Mouse (Mus musculus): ENCODE measurements around the gene Elk3. TPM values are rescaled to one million over a fixed set of nuclear protein-coding genes. Genes with fewer than 3 reads are reported as not detected.
"Not testable (repeated sequence)": the region's sequence is repeated elsewhere in the genome, so short reads cannot be mapped to it uniquely, and the experiment has no call there.

Gene Elk3
- 10 to 100 TPM; 26.0 to 26.3 TPM for polyA plus RNA-seq (2017; shearing (Covaris generic))

DNA sequence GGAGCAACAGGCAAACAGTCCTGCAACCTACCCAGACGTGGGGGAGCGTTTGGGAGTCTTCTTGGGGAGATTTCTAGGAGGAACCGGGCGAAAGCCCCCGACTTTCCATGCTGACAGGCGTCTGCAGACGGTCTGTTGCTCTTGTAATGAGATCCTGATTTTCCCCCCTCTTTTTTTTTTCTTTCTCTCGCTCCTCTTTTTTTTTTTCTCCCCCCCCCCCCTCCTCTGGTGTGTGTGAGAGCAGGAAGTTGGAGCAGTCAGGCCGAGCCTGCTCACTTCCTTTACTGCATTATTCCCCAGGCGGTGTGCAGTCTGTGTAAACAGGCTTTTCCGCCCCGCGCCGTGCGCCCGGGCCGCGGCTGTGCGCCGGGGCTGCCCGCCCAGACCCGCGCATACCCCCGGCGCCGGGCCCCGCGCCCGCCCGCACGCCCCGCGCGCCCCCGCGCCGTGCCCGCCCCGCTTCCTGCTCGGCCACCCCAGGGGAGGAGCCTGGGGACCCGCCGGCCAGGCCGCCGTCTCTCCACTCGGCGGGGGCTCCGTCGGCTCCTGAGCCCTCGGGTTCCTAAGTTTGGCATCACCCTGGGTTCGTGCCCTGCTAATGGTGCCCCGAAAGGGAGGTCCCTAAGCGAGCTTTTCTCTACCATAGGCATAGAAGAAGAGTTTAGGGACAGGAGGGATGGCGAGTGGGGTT, at the start of gene Elk3:
Gene Elk3 (minus strand): TSS at position 415 of the 691 bp plus-strand sequence.
- peak; percentile 56 for ATAC-seq

DNA sequence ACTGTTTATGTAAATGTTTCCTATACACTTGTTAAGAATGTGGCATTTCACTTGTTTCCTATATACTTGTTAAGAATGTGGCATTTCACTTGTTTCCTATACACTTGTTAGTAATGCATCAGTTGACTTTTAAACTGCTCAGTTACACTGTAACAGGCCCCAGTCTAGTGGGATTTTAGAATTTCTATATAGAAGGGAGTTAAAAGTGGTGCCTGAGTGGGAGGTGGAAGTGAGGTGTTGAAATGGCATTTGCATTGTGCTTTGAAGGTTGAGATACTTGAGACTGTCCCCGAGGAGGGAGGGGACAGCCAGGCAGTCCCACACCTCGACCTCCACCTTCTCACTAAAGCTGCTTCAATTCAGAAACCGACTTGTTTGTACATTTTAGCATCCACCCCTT, 49.7 kb upstream of the Elk3 start:
- ATAC-seq, result peak; percentile 5

DNA sequence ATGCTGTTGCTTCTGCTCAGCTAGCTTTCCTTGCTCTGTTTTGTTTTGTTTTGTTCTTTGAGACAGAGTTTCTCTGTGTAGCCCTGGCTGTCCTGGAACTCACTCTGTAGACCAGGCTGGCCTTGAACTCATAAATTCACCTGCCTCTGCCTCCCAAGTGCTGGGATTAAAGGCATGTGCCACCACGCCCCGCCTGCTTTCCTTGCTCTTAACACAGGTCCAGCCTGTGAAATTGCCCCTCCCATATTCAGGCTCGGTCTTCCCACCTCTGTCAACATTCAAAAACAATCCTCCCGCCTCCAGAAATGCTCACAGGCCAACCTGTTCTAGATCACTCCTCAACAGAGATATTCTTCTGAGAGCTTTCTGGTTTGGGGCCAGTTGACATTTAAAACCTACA, 49.3 kb upstream of the Elk3 start:
- ATAC-seq, result not testable (repeated sequence)

DNA sequence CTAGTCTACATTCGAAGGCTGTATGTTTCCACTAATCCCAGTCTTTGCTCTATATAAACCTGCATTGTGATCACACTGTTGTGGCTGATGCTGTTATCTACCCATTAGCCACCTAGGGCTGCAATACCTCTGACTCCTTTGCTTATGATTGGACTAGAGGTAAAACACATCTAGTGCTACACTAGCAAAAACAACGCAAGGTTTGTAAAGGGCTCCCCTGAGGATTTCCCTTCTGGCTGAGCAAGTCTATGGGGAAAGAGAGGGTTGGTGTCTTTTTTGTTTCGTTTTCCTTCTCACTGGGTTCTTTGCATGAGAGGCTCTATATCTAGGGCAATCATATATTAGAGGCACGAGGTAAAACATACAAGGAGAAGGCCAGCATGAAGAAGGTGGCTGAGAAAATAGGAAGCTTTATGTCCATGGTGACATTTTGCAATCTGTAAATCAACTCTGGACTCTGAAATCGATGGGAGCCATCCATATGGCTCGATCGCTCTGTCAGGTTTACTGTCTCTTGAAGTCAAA, 48.5 kb upstream of the Elk3 start:
- peak; percentile 27 for ATAC-seq

DNA sequence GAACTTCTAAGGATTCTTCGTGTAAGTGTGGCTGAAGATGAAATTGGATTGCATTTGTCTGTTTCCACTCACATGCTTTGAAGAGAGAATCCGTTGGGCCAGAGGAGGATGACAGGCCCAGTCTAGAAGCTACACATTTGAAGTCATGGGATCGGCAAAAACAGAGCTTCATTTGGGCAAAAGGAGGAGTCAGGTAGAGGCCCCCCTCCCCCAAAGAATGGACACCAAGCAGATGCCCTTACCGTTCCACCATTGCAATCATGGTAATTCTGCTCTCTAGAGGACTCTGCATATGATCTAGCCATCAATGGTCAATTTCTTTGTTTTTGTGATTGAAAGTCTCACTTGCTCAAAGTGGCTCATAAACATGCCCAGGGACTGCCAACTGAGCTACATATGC, 47.9 kb upstream of the Elk3 start:
- ATAC-seq, result no peak

DNA sequence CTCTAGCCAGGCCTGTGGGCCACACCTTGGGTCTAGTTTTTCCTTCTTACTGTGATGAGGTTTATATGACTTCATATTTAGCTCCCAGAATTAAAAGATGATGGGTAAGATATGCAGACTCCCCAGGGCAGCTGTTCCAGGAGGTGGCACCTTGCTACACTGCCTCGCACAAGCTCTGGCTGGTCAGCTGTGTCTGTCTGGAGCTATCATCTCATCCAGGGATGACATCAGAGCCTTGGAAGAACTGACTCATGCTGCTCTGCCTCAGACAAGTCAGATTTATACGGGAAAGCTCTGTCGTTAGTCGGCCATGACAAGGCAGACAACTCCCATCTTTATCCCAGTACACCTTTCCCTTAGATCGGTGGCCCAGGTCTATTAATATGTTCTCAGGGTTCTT, 46.2 kb upstream of the Elk3 start:
- ATAC-seq, result no peak

DNA sequence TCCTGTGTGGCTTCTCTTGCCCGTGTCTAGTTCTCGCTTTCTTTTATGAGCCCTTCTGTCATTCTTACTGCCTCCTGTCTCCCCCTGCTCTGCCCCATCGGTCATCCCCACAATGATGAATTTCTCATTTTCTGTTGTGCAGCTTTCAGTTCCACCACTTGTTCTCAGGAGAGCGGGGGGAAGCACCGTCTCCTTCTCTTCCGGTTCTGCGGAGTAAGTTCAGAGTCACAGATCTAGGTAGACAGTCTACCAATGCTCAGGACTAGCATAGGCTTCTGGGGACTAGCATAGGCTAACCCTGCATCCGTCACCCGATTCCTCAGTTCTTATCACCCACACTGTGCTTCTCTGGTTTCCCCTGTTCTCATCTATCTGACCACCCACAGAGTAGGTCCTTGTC, 45.2 kb upstream of the Elk3 start:
- ATAC-seq, result peak; percentile 88

DNA sequence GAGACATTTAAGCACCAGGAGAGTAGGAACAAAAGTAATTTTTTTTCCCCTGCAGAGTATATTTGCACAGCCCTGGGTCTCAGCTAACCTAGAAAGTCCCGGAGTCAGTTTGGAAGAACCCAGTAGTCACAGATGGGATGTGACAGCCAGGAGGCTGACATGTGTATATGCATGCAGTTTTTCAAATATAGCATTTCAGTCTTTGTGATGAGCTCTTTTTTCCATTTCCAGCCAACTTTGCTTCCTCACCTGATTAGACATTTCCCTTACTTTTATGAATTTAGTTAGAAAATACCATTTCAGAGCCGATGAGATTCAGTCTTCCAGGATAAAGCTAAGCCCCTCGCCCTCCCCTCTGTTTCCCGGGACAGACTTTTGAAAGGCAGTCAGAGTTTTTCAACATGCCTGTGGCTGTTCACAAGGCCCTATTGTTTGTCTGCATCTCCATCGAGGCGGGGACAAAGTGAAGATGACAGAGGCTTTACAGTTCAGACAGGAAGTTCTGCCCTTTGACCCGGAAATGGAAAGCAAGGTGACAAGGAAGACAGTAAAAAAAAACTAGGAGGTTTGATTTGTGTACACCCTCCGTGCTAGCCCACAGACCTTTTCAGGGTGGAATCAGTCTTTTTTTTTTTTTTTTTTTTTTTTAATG, 44.5 kb upstream of the Elk3 start:
- ATAC-seq, result no peak

DNA sequence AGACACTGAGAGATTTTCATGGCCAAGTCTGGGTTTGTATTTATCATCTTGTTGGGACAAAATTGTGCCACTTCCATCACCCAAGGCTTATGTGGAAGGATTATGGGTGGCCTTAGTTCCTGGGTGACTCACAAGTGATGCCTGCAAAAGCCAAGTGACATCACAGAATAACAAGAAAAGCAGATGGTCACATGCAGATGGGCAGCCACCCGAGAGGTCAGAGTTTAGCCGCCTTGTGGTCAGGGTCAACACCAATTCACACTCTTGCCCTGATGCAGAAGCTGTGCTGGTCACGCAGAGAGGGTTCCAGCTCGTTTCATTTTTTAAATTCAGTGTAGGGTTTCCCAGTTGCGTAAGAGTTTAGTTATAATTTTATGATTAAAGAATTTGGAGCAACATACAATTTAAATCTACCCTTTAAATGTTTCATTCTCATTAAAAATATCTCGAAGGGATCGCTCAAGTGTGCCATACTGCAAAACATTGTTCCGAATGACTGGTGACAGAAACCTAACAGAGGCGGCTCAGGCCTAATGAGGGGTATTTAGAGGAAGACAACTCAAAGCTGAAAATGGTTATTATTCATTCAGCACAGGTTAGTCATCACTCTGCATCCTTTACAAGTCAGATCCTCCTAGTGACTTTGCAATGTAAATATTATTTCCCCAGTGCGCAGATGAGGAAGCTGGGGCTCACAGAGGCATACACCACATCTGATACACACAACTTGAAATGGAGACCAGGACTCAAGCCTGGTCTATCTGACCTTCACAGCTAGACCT, 42.8 kb upstream of the Elk3 start:
- ATAC-seq, result peak; percentile 5

DNA sequence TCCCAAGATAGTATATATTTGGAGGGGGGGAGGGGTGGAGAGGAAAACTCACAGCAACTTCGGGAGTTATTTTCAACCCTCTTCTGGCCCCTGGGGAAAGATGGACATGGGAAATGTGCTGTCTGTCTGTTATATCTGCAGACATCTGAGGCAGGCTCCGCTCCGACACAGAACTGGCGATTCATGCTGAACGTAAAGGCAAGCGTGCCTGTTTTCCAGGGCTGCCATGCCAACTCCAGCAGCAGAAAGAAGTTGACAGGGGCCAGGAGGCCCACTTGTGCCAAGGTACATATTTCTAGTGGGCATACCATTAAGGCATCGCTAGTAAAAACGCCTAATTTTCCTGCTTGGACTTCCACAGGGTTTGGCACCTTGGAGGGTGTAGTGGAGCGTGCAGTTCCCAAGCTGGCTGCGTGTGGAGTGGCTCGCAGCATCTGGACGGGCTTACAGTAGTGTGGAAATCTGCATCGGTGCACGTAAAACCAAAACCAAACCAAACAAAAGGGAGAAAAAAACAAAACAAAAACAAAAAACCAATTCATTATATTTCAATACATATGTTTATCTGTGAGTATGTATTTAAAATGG, 37.1 kb upstream of the Elk3 start:
- ATAC-seq, result no peak

DNA sequence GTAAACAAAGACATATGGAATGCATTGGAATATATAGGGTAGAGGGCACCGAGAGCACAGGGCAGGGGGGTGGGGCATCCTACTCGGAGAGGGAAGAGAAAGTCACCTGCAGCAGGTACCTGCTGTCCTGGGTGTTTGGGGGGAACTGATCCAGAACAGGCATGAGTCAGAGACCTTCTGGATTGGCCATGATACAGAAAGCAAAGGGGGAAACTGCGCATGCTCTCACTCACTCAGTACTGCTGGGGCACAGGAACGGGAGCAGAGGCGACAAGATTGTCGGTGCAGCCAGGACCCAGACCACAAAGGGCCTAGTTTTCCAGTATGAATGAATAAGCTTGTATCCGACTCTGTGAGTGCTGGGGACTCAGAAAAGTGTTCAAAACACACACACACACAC, 36.5 kb upstream of the Elk3 start:
- no peak for ATAC-seq

DNA sequence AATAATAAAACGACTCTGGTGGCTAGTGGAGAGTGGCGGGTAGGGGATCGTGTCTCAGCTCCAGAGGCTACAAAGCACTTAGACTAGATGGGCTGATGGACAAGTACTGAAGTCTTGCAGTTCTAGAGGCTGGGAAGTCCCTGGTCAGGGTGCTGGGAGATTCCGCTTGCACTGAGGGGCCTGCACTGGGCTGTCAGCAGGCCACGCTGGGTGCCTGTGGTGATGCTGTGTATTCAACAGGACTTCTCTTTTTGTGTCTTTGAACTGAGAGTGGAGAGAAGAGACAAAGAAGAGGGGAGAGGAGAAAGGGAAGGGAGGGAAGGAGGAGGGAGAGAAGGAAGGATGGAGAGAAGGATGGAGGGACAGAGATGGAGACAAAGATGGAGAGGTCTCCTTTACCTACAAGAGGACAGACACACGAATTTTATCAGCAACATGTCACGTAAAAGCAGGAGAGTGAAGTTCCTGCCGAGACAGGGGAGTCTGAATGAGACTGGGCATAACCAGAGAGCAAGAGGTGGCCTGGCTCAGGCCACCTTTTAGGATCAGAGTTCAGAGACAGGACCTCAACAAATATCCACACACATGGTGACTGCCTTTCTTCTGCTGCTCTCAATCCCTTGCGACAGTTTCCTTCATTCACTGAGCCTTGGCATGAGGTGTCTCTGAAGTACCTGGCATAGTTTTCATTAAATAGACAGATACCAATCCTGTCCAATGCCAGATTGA, 35.4 kb upstream of the Elk3 start:
- ATAC-seq, result no peak

DNA sequence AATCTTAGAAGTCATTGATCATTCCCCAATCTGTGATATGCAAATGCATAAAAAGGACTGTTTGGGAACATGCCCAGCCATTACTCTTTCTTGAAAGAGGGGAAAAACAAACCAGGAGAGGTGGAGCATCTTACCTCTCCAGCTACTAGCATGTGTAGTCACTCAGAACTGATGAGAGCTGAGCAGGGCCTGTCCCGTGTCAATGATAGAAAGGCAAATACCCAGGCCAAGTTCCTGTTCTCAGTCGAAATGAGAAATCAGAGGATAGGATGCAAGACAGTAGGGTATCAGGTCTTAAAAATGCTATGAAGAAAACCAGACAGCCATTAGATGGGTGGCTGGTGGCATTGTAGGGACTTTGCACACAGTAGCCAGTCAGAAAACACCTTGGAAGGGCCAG, 34.6 kb upstream of the Elk3 start:
- ATAC-seq, result peak; percentile 44

DNA sequence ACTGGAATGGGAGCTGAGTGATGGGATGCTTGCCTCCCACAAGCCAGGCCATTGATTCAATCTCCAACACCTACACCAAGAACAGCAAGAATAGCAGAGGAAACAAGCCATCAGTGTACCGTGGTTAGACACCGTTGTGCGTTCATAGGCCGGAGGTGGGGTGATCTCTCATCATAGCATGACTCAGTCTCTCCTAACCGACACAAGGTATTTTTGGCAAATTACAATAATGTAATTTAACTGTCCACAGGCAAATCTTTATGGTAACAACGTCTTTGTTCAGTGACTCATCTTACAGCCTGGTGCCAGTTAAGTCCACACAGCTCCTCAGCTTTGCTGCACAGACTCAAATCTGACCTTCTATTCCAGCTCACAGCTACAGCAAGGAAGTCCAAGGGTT, 32.5 kb upstream of the Elk3 start:
- peak; percentile 67 for ATAC-seq

DNA sequence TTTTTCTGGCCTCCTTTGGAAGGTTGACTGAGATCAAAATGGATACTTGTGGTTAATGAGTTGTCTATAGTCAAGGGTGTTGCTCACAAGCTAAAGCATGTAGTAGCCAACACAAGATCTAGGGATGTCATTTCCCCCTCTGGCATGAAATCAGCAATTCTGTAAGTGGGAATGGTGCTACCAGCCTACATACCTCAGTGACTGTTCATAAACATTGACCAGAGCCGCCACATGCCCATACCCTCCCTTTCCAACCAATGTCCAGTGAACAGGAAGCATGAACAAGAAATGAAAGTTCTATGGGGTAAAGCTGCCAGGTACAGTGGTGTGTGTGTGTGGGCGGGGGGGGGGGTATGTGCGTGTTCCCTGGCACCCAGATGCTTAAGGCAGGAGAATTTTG, 32.1 kb upstream of the Elk3 start:
- ATAC-seq, result no peak

DNA sequence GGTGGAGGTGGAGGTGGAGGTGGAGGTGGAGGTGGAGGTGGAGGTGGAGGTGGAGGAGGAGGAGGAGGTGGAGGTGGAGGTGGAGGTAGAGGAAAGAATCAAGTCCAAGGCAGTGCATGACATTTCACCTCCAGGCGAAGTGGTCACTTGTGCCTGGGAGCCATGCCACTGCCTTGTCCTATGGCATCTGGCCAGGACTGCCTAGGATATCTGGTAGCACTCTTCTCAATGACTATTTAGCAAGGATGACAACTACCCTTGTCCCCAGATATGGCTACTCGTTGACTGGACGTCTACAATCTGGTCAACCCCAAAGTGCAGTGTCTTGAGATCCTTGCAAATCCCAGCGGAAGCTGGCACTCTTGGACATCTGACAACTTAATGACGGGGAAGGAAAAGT, 27.6 kb upstream of the Elk3 start:
- ATAC-seq, result no peak

DNA sequence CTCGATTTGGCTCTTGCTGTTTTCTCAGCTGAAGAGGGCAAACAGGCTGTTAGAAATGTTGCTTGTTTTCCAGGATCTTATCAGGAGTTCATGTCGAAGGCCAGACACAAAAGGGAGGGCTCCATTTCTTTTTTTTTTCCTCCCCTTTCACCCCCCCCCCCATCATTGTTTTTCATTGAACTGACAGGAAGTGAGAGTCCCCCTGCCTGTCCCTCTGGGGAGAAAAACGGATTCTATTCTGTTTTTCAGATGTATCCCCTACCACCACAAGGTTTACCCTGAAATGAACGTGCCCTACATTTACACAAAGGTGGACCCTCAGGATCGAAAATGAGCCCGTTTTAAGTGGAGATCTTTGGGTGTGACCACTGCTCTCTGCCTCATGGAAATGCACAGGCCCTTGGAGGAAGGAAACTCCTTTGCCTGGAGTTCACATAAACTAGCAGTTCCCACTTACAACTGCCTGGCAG, 25.6 kb upstream of the Elk3 start:
- peak; percentile 46 for ATAC-seq

DNA sequence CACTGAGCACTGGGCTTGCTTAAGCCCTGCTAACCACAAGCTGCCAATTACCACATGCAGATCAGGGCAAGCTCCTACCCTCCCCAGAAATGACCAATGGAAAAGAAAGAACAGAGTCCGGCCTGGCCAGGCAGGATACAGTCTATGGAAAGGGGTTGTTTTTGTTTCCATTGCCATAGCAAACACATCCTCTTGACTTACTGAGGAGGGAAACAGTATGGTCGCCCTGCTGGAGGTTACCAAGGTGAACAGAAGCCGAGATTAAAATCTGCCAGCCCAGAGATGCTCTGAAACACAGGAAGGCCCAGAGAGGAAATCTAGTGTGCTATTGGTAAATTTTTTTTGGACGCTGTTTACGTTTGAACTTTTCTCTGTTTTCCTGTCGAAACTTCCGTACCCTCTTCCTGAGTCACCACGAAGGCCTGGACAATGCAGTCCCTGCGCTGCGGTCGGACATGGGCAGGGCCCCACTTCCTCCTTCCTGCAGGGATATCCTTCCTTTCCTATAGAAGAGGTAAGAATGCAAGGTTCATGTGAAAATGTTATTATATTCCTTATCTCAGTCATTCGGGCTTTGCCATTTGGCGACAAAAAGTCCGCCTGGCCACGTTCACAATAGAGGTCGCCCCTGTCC, 25.0 kb upstream of the Elk3 start:
- peak; percentile 92 for ATAC-seq

DNA sequence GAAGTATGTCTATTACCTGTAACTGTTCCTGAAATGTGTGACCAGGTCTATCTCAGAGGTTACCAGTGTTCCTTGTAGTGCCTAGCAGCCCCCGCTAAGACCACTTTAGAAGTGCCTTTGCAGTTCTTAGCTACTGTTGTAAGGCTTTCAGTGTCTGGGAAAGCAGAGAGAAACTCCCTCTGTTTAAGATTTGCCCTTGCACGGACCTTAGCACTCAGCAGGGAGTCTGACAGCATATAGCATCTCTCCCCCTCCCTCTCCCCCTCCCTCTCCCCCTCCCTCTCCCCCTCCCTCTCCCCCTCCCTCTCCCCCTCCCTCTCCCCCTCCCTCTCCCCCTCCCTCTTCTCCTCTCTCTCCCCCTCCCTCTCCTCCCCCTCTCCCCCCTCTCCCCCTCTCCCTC, 24.1 kb upstream of the Elk3 start:
- ATAC-seq, result no peak

DNA sequence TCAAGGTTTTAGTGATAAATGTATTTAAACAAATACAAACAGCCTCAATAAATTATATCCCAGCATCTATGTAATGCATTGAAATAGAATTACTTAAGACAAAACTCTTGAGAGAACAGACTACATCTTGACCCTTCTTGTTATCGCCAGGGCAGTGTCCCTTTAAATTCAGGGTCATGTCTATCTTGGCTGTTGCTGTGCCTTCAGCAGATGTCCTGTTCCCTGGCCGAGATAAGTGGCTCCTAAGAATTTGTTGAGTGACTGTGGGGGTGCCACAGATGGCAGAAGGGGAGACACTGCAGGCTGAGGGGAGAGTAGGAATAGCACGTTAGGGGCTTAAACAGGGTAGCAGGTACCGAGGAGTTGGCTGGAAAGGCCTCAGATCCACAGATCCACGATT, 22.3 kb upstream of the Elk3 start:
- no peak for ATAC-seq

DNA sequence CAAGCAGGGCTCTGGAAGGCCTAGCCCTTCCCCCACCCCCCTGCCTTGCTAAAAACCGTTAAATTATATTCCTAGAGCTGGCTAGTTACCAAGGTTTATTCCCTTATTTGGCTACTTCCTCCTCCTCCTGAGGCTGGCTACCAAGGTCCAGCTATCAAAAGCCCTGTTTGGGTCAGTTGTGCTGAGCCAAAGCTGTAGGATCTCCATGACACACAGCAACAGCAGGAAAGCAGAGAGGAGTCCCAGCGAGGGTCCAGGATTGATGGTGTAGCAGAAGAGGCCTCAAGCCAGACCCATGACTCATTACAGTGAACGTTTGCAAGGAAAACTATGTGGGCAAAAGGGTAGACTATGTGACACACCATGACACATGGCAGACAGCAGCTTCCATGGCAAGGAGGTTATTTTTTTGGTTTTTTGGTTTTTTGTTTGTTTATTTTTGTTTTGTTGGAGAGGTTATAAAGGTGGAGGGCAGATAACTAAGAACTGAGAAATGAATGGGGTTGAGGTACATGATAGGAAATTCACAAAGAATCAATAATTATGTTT, 21.4 kb upstream of the Elk3 start:
- ATAC-seq, result no peak

DNA sequence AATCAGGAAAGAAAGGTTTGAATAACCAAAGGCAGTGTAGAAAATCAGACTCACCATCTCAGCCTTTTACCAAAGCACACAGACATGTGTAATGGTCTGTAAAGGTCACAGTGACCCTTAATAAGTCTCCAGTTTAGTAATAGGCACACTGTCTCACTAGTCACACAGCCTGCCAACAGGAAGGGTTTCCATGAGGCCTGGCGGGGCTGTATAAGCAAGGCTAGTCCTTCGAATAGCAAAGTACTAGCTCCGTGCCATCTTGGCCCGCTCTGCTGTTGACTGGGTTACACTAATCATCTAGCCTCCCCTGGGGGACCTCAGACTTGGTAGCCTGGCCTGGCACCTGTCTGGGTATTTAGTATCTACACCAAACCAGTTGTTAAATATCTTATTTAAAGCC, 20.6 kb upstream of the Elk3 start:
- ATAC-seq, result no peak

All from CD4-positive, CD25-positive, alpha-beta regulatory T cell, adult 4 months (primary cell).